Mouse (Mus musculus) liver, adult 2 months (tissue): ENCODE measurements around the gene Sub1.

ENCODE experiments used
- CTCF ChIP-seq: fragments of 200-500 bp; IDR thresholded peaks from 2 replicates; pipeline ENCODE4 v1.5.1; 2011; ENCODE audit warnings: low read depth, low read length, control low read depth
- POLR2A ChIP-seq: fragments of 200-500 bp; IDR thresholded peaks from 2 replicates; pipeline ENCODE4 v1.6.1; 2011; ENCODE audit warnings: low read length, control low read depth; ENCODE audit not compliant: insufficient read depth; ENCODE audit errors: extremely low read depth

DNA sequence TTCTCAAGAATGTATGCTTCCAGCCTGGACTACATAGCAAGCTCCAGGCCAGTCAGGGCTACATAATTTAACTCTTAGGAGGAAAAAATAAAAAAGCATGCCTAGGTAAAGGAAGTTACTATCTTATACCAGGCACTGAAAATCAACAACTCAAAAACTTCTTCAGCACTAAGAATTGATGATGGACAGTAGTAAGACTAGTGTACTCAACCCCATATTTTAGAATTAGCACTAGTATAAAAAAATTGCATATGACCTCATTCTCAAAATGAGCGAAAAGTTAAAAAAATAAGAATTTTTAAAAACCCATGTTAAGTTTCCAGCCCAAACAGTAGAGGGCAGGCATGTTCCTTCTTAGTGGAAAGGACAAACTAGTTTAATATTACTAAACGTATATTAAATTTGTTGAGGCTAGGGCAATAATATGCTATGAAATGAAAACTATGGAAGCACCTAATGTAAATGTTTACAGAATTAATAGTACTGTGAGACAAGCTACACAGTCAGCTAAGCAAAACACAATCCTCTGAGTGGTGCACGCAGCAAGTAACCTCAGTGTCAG lies 5.2 kb downstream of the Sub1 start:
- TF ChIP-seq CTCF (no peak), POLR2A (no peak)
